Mouse (Mus musculus): ENCODE results near the gene Gm29609.

DNA sequence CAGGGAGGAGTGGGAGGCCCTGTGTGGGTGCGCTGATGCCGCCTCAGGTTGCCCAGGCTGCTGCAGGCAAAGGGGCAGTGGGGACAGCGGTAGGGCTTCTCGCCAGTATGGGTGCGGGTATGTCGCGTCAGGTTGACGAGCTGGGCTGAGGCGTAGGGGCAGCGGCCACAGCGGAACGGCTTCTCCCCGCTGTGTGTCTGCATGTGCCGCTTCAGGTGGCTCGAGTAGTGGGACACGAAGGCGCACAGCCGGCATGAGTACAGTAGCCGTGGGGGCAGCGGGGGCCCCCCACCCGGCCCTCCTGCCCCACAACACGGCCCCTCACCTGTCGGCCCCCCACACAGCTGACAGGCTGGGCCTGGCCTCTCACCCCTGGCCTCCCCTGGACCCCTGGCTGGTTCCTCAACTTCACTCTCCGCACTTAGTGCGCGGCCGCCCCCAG is 20.6 kb upstream of the Gm29609 start:
- no peak for TF ChIP-seq CTCF (conservative IDR thresholded peaks at IDR 0.05; ENCODE audit: insufficient read depth, insufficient read length, low read depth, low read length)
- TF ChIP-seq POLR2A (IDR thresholded peaks at IDR 0.05; ENCODE audit: low read depth, low read length), result no peak

Measured in kidney, adult 2 months (tissue).